Mouse (Mus musculus) cerebellum, adult 2 months (tissue): Measurements from ENCODE around the gene Gys2.

Source experiments
- CTCF ChIP-seq: fragments of 200-500 bp; IDR thresholded peaks from 2 replicates; pipeline ENCODE4 v1.5.1; 2011; ENCODE audit warnings: low read depth, mild to moderate bottlenecking, control low read depth, low read length, moderate library complexity, borderline replicate concordance; ENCODE audit not compliant: insufficient read depth
- POLR2A ChIP-seq: fragments of 200-500 bp; IDR thresholded peaks from 2 replicates; pipeline ENCODE4 v1.6.1; 2011; ENCODE audit warnings: low read length, control low read depth, borderline replicate concordance; ENCODE audit not compliant: insufficient read depth

DNA sequence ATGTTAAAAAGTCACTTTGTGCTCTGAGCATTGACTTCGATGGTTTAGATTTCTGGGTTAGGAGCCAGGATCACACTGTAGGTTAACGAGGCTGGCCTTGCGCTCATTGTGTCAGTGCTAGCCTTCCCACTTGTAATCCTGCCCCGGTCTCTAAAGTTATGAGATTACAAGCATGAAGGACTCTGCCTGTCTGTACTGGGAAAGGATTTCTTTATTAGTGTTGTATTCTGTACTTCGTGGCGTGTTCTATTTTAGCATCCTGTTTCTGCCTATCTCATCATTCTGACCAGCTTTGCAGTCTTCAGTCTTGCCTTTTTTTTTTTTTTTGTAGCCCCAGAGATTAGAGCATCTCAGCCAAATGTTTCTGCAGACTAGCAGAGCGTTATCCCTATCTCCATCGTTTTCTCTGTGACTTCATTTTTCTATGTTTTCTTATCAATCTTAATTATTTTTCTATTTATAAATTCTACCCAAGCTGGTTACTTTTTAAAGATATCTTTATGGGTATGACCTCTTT is 85.1 kb downstream of the Gys2 start:
- TF ChIP-seq POLR2A (no peak), CTCF (no peak)
